In genomic region chr8:13337678-13338077, GRCm38 (mm10) we compare ENCODE assay signal across 8 mouse cellular contexts. TPM values are rescaled to one million over a fixed set of nuclear protein-coding genes. Genes with fewer than 3 reads are reported as not detected.
DNase-seq lines count a peak whose midpoint lies in the region; ATAC-seq and TF ChIP-seq lines count a peak whose summit lies in the region.

No protein-coding gene starts in this region.

- 68% methylated on average over 3 of the region's 3 CpGs for WGBS in kidney, embryonic 14.5 days
- 83% methylated on average over 3 of the region's 3 CpGs for WGBS in hindbrain, postnatal 0 days
- 76% methylated on average over 3 of the region's 3 CpGs for WGBS in midbrain, postnatal 0 days

- 0 out of 2 replicates have a peak overlapping the region, but pooled peaks have one; percentile 85 for H3K4me3 ChIP-seq in kidney, embryonic 14.5 days (ENCODE audit: low read length)
- H3K4me3 ChIP-seq in hindbrain, postnatal 0 days (ENCODE audit: low read length) = no peak overlapping the region
- peak overlapping the region; percentile 89 for H3K4me3 ChIP-seq in midbrain, postnatal 0 days (ENCODE audit: low read depth, low read length)

- TF ChIP-seq POLR2A in brain, embryonic 14.5 days (IDR thresholded peaks at IDR 0.05; ENCODE audit: borderline replicate concordance, extremely low read depth, insufficient read depth, insufficient read length, poor library complexity, severe bottlenecking) = no peak

- peaks cover 24% of the 10 kb centered on the region for H3K36me3 ChIP-seq in kidney, embryonic 14.5 days (ENCODE audit: control insufficient read depth, insufficient read depth, low read length)
- peaks cover 14% of the 10 kb centered on the region; the same call in 1 of the 2 replicates for H3K36me3 ChIP-seq in hindbrain, postnatal 0 days (ENCODE audit: insufficient read depth, low read length)
- H3K36me3 ChIP-seq in midbrain, postnatal 0 days (ENCODE audit: insufficient read depth, low read length) = peaks cover 4% of the 10 kb centered on the region; the same call in 1 of the 2 replicates

- no peak for DNase-seq in kidney, postnatal 10 days
- peak; percentile 2 for DNase-seq in brain, embryonic 14.5 days (ENCODE audit: low read depth)
- no peak for DNase-seq in hindbrain, postnatal 0 days (ENCODE audit: low spot score)
- no peak for DNase-seq in midbrain, postnatal 0 days (ENCODE audit: low spot score)
- DNase-seq in right cerebral cortex, adult 2 months (ENCODE audit: low spot score in 2 of 2) = no peak
- no peak for DNase-seq in right cerebral cortex, postnatal 10 days (ENCODE audit: low spot score in 2 of 2)
- no peak for DNase-seq in left cerebral cortex, adult 11 months (ENCODE audit: low spot score)

- H3K4me1 ChIP-seq in kidney, embryonic 14.5 days (ENCODE audit: control insufficient read depth, insufficient read depth, low read length) = peaks cover 13% of the 10 kb centered on the region
- H3K4me1 ChIP-seq in hindbrain, postnatal 0 days (ENCODE audit: insufficient read depth, low read length) = no peaks in the 10 kb centered on the region
- H3K4me1 ChIP-seq in midbrain, postnatal 0 days (ENCODE audit: insufficient read depth, low read length) = no peaks in the 10 kb centered on the region

- H3K27ac ChIP-seq in kidney, embryonic 14.5 days (ENCODE audit: low read depth, low read length) = no peak overlapping the region; the same call in 1 of the 2 replicates
- H3K27ac ChIP-seq in hindbrain, postnatal 0 days = peak overlapping the region; percentile 83; the same call in 1 of the 2 replicates
- H3K27ac ChIP-seq in midbrain, postnatal 0 days (ENCODE audit: low read depth, low read length) = peak overlapping the region; percentile 83; the same call in 1 of the 2 replicates

- no peaks in the 10 kb centered on the region for H3K9me3 ChIP-seq in kidney, embryonic 14.5 days (ENCODE audit: control insufficient read depth, low read length)
- H3K9me3 ChIP-seq in hindbrain, postnatal 0 days (ENCODE audit: low read length) = no peaks in the 10 kb centered on the region
- no peaks in the 10 kb centered on the region for H3K9me3 ChIP-seq in midbrain, postnatal 0 days (ENCODE audit: low read length)

- no peak for TF ChIP-seq CTCF in brain, embryonic 14.5 days (IDR thresholded peaks at IDR 0.05; ENCODE audit: borderline replicate concordance, extremely low read depth, insufficient read depth, insufficient read length)
- no peak for TF ChIP-seq CTCF in hindbrain, postnatal 0 days (IDR thresholded peaks at IDR 0.05; ENCODE audit: low read depth)
- TF ChIP-seq CTCF in midbrain, postnatal 0 days (IDR thresholded peaks at IDR 0.05) = no peak

- H3K9ac ChIP-seq in kidney, embryonic 14.5 days (ENCODE audit: low read depth, low read length) = peak overlapping the region; percentile 96; the same call in 1 of the 2 replicates
- H3K9ac ChIP-seq in hindbrain, postnatal 0 days (replicated peaks; ENCODE audit: low read length) = no peak overlapping the region
- peak overlapping the region; percentile 96; the same call in 1 of the 2 replicates for H3K9ac ChIP-seq in midbrain, postnatal 0 days (replicated peaks; ENCODE audit: low read length, poor library complexity, severe bottlenecking)

- no peaks in the 10 kb centered on the region for H3K27me3 ChIP-seq in kidney, embryonic 14.5 days (ENCODE audit: control insufficient read depth, insufficient read depth, low read length)
- H3K27me3 ChIP-seq in hindbrain, postnatal 0 days (ENCODE audit: insufficient read depth, low read length) = no peaks in the 10 kb centered on the region
- H3K27me3 ChIP-seq in midbrain, postnatal 0 days (ENCODE audit: insufficient read depth, low read length) = no peaks in the 10 kb centered on the region

- ATAC-seq in kidney, embryonic 14.5 days (ENCODE audit: low FRiP score, low TSS enrichment) = no peak
- ATAC-seq in hindbrain, postnatal 0 days = no peak
- no peak for ATAC-seq in midbrain, postnatal 0 days (ENCODE audit: low FRiP score)

- peak overlapping the region; percentile 63 for H3K4me2 ChIP-seq in kidney, embryonic 14.5 days (replicated peaks; ENCODE audit: low read depth, low read length)
- H3K4me2 ChIP-seq in hindbrain, postnatal 0 days (ENCODE audit: low read depth, low read length) = peak overlapping the region; percentile 78
- peak overlapping the region; percentile 89 for H3K4me2 ChIP-seq in midbrain, postnatal 0 days (ENCODE audit: low read depth, low read length, poor library complexity, severe bottlenecking)

RNA-seq across cellular contexts. Expression of gene Tfdp1, which starts 0.9 kb away (rescaled TPM):
- 146 and 201 TPM in 2 replicates for polyA plus RNA-seq in kidney, embryonic 14.5 days (2014; fragmentation: Nextera tagmentation; extraction: Ambion mirVana)
- polyA plus RNA-seq in brain, embryonic 14.5 days (2012; rRNA removed) = 142 and 190 TPM in 2 replicates
- total RNA-seq in hindbrain, postnatal 0 days (2014; rRNA removed) = 66.3 and 74.1 TPM in 2 replicates
- 85.1 and 86.2 TPM in 2 replicates for polyA plus RNA-seq in hindbrain, postnatal 0 days (2015; fragmentation: Nextera tagmentation; extraction: Ambion mirVana)
- total RNA-seq in midbrain, postnatal 0 days (2014; rRNA removed) = 58.6 and 59.6 TPM in 2 replicates
- 72.4 and 75.4 TPM in 2 replicates for polyA plus RNA-seq in midbrain, postnatal 0 days (2015; fragmentation: Nextera tagmentation; extraction: Ambion mirVana)

RNA-seq across cellular contexts. Expression of gene Tmco3, which starts 49.7 kb away (rescaled TPM):
- 28.4 and 40.5 TPM in 2 replicates for polyA plus RNA-seq in kidney, embryonic 14.5 days (2014; fragmentation: Nextera tagmentation; extraction: Ambion mirVana)
- 35.5 and 38.3 TPM in 2 replicates for polyA plus RNA-seq in brain, embryonic 14.5 days (2012; rRNA removed)
- total RNA-seq in hindbrain, postnatal 0 days (2014; rRNA removed) = 30.9 and 31.3 TPM in 2 replicates
- polyA plus RNA-seq in hindbrain, postnatal 0 days (2015; fragmentation: Nextera tagmentation; extraction: Ambion mirVana) = 31.8 and 33.5 TPM in 2 replicates
- 23.5 and 31.9 TPM in 2 replicates for total RNA-seq in midbrain, postnatal 0 days (2014; rRNA removed)
- polyA plus RNA-seq in midbrain, postnatal 0 days (2015; fragmentation: Nextera tagmentation; extraction: Ambion mirVana) = 28.9 and 31.4 TPM in 2 replicates

RNA-seq across cellular contexts. Expression of gene Dcun1d2, which starts 49.7 kb away (rescaled TPM):
- polyA plus RNA-seq in kidney, embryonic 14.5 days (2014; fragmentation: Nextera tagmentation; extraction: Ambion mirVana) = 17.4 and 26.4 TPM in 2 replicates
- polyA plus RNA-seq in brain, embryonic 14.5 days (2012; rRNA removed) = 42.6 and 44.2 TPM in 2 replicates
- 27.3 and 33.8 TPM in 2 replicates for total RNA-seq in hindbrain, postnatal 0 days (2014; rRNA removed)
- polyA plus RNA-seq in hindbrain, postnatal 0 days (2015; fragmentation: Nextera tagmentation; extraction: Ambion mirVana) = 24.9 and 25.1 TPM in 2 replicates
- total RNA-seq in midbrain, postnatal 0 days (2014; rRNA removed) = 32.7 and 38.9 TPM in 2 replicates
- polyA plus RNA-seq in midbrain, postnatal 0 days (2015; fragmentation: Nextera tagmentation; extraction: Ambion mirVana) = 24.4 and 28.3 TPM in 2 replicates

RNA-seq across cellular contexts. Expression of gene Atp4b, which starts 58.9 kb away (rescaled TPM):
- polyA plus RNA-seq in kidney, embryonic 14.5 days (2014; fragmentation: Nextera tagmentation; extraction: Ambion mirVana) = not detected in 2 replicates
- not detected in 2 replicates for polyA plus RNA-seq in brain, embryonic 14.5 days (2012; rRNA removed)
- not detected in 2 replicates for total RNA-seq in hindbrain, postnatal 0 days (2014; rRNA removed)
- not detected in 2 replicates for polyA plus RNA-seq in hindbrain, postnatal 0 days (2015; fragmentation: Nextera tagmentation; extraction: Ambion mirVana)
- total RNA-seq in midbrain, postnatal 0 days (2014; rRNA removed) = not detected in 2 replicates
- polyA plus RNA-seq in midbrain, postnatal 0 days (2015; fragmentation: Nextera tagmentation; extraction: Ambion mirVana) = not detected in 2 replicates
